Mouse (Mus musculus): Measurements from ENCODE around the gene Setd2.

- TF ChIP-seq POLR2A (IDR thresholded peaks at IDR 0.05; ENCODE audit: insufficient read length, low read depth): no peak
- no peak for TF ChIP-seq E2F4 (IDR thresholded peaks at IDR 0.05; ENCODE audit: insufficient read depth)
- no peak for TF ChIP-seq TCF12 (IDR thresholded peaks at IDR 0.05; ENCODE audit: insufficient read depth, poor library complexity, severe bottlenecking)
- TF ChIP-seq POLR2AphosphoS2 (IDR thresholded peaks at IDR 0.05; ENCODE audit: insufficient read length, low read depth): peak; percentile 32
- no peak for TF ChIP-seq USF1 (IDR thresholded peaks at IDR 0.05; ENCODE audit: low read depth)
- no peak for TF ChIP-seq MYOD1 (IDR thresholded peaks at IDR 0.05; ENCODE audit: control insufficient read depth in 1 of 3, insufficient read length in 2 of 3, low read depth in 2 of 3)
Observed at GRCm38 (mm10) chr9:110622621-110623219, 90.3 kb downstream of the Setd2 start.
